Mouse (Mus musculus) midbrain, embryonic 14.5 days (tissue): ENCODE measurements around the gene Nprl2. TPM values are rescaled to one million over a fixed set of nuclear protein-coding genes. Genes with fewer than 3 reads are reported as not detected.
"Not testable (repeated sequence)": the region's sequence is repeated elsewhere in the genome, so short reads cannot be mapped to it uniquely, and the experiment has no call there.

ENCODE experiments used
- ATAC-seq: fragments of 200-750 bp; cut with Nextera tagmentation; 2 replicates; pipeline ENCODE4 v1.8.0; 2017; ENCODE audit warnings: moderate number of reproducible peaks, moderate library complexity; ENCODE audit not compliant: low FRiP score, low TSS enrichment
- DNase-seq: peaks from one replicate; pipeline ENCODE4 v3.0.0-alpha.2; 2015
- H3K27ac ChIP-seq: fragments of 300-500 bp; sonication (generic); replicated peaks from 2 replicates; pipeline ENCODE4 v1.5.1; 2014; ENCODE audit warnings: mild to moderate bottlenecking, low read depth, low read length, moderate library complexity
- H3K27me3 ChIP-seq: fragments of 300-500 bp; sonication (generic); 2 replicates; pipeline ENCODE4 v1.6.1; 2014; ENCODE audit warnings: low read length, control low read depth, mixed read lengths; ENCODE audit not compliant: control insufficient read depth, insufficient read depth
- H3K36me3 ChIP-seq: fragments of 300-500 bp; sonication (generic); 2 replicates; pipeline ENCODE4 v1.6.1; 2014; ENCODE audit warnings: low read length, control low read depth; ENCODE audit not compliant: control insufficient read depth, insufficient read depth
- H3K4me1 ChIP-seq: fragments of 300-500 bp; sonication (generic); 2 replicates; pipeline ENCODE4 v1.6.1; 2014; ENCODE audit warnings: mild to moderate bottlenecking, antibody characterized with exemption, low read length, control low read depth; ENCODE audit not compliant: control insufficient read depth, insufficient read depth
- H3K4me2 ChIP-seq: fragments of 300-500 bp; sonication (generic); 2 replicates; pipeline ENCODE4 v1.6.1; 2014; ENCODE audit warnings: mild to moderate bottlenecking, low read length, moderate library complexity
- H3K4me3 ChIP-seq: fragments of 300-500 bp; sonication (generic); replicated peaks from 2 replicates; pipeline ENCODE4 v1.5.1; 2014; ENCODE audit warnings: low read depth, low read length
- H3K9ac ChIP-seq: fragments of 300-500 bp; sonication (generic); replicated peaks from 2 replicates; pipeline ENCODE4 v1.6.1; 2014; ENCODE audit warnings: mild to moderate bottlenecking, low read length, moderate library complexity
- H3K9me3 ChIP-seq: fragments of 300-500 bp; sonication (generic); 2 replicates; pipeline ENCODE4 v1.6.1; 2016; ENCODE audit warnings: low read length, control low read depth, mixed read lengths; ENCODE audit not compliant: control insufficient read depth
- whole genome bisulfite sequencing: fragments of 180-500 bp; shearing (Covaris S2); extraction: QIAGEN DNeasy Blood & Tissue Kit; methylation state at CpG from one replicate; pipeline ENCODE4 v1.1.7; 2014; 5-methylcytosine and 5-hydroxymethylcytosine counted together
- polyA plus RNA-seq: library from polyadenylated mRNA; unstranded; fragments of >200 nt; fragmentation: Nextera tagmentation; extraction: Ambion mirVana; gene quantifications from 2 replicates; pipeline ENCODE4 v1.2.1, GENCODE M21; 2014

The Nprl2 gene
- polyA plus RNA-seq, 1 experiment from 2014 or later, result 69.4 TPM

GRCm38 (mm10) chr9:107573774-107574173 lies 31.7 kb downstream of the Nprl2 start:
- H3K4me3 ChIP-seq, H3K4me2 ChIP-seq, DNase-seq, H3K27me3 ChIP-seq, H3K9me3 ChIP-seq, ATAC-seq, H3K9ac ChIP-seq, H3K27ac ChIP-seq: not testable (repeated sequence)
- WGBS, result 81% methylated on average over 6 of the region's 6 CpGs
- H3K4me1 ChIP-seq, result peaks cover 25% of the 10 kb centered on the region
- peaks cover 41% of the 10 kb centered on the region for H3K36me3 ChIP-seq

DNA sequence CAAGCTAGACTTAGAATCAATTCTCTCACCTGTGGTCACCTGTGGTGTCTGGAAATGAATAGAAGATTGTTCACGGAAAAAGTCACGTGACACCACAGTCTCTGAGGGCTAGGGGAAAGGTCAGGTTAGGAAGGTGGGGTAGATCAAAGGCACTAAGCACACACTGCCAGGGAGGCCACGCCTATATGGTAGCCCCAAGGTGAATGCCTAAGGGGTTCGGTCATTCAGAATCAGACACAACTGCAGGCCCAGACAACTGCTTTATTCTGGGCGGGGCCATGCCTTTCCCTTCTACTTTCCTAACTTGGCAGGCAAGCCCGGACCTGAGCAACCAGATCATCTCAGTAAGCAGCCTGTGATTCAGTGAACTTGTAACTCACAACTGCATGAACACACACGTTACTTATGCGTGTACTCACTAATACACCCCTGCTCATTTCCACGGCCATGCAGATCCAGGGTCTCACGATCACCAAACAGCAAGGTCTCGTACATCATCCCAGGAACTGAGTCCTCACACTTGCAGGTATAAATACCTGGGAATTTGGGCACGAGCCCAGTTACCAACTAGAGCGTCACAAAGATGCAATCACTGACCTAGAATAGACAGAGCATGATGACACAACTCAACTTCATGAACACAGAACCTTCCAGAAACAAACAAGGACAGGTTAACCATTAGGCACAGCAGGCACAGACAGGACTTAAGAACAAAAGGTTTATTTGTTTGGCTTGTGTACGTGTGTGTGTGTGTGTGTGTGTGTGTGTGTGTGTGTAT lies 33.7 kb downstream of the Nprl2 start:
- Histone ChIP-seq H3K9ac (no peak overlapping the region), H3K4me3 (no peak overlapping the region), H3K27ac (0 out of 2 replicates have a peak overlapping the region, but pooled peaks have one; percentile 41), H3K9me3 (no peaks in the 10 kb centered on the region), H3K27me3 (no peaks in the 10 kb centered on the region), H3K4me2 (no peak overlapping the region), H3K36me3 (peaks cover 36% of the 10 kb centered on the region), H3K4me1 (peaks cover 22% of the 10 kb centered on the region)
- 89% methylated on average over 14 of the region's 14 CpGs for WGBS
- DNase-seq, result no peak
- no peak for ATAC-seq

DNA sequence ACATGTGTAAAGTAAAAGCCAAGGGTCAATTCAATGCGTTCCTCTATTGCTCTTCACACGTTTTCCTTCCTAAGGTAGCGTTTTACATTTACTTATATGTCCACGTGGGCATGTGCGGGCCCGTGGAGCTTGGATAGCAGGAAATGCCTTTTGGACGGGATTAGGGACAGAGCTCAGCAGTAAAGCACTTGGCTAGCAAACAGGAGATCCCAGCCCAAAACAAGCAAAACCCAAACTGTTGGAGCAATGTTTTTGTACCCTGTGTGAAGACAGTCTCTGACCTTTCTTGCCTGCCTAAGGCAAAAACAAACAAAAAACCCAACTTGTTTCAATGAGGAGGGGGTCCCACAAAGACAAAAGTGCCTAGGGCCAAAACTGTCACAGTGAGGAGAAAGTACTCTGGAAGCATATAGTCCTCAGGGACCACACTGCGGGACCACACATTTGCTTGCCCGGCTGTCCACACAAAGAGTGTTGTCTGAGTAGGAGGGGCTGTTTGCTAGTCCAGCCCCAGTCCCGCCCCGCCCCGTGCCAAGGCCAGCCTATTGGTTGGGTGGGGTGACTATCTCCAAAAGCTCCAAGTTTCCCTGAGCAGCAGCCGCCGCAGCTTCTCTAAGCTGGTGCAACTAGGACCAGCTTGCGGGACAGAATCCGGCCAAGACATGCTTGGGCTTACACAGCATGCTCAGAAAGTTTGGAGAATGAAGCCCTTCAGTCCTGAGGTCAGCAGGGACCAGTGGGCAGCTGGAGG lies 34.5 kb downstream of the Nprl2 start, which contains the start of gene Hyal1:
TSS of gene Hyal1 (plus strand) at position 571 of the 751 bp plus-strand sequence.
- WGBS, result 27% methylated on average over 16 of the region's 16 CpGs
- H3K9ac ChIP-seq, result no peak within 1 kb of the TSS; the same call in 1 of the 2 replicates
- no peaks in the 10 kb centered on the region for H3K9me3 ChIP-seq
- peak within 1 kb of the TSS; percentile 41; the same call in 1 of the 2 replicates for H3K27ac ChIP-seq
- peak within 1 kb of the TSS; percentile 21 for H3K4me3 ChIP-seq
- peaks cover 20% of the 10 kb centered on the region for H3K4me1 ChIP-seq
- peak within 1 kb of the TSS; percentile 42 for H3K4me2 ChIP-seq
- DNase-seq, result peak; percentile 76
- ATAC-seq, result peak; percentile 29
- H3K36me3 ChIP-seq, result peaks cover 29% of the 10 kb centered on the region
- H3K27me3 ChIP-seq, result no peaks in the 10 kb centered on the region

GRCm38 (mm10) chr9:107577871-107578270 lies 35.8 kb downstream of the Nprl2 start:
- Histone ChIP-seq H3K9ac (no peak overlapping the region), H3K4me1 (peaks cover 20% of the 10 kb centered on the region), H3K4me3 (no peak overlapping the region), H3K4me2 (no peak overlapping the region), H3K9me3 (no peaks in the 10 kb centered on the region), H3K27ac (no peak overlapping the region), H3K36me3 (peaks cover 15% of the 10 kb centered on the region), H3K27me3 (no peaks in the 10 kb centered on the region)
- 95% methylated on average over 10 of the region's 10 CpGs for WGBS
- ATAC-seq (no peak), DNase-seq (no peak)

- H3K36me3 ChIP-seq, result peaks cover 15% of the 10 kb centered on the region
- WGBS, result 75% methylated on average over 3 of the region's 3 CpGs
- no peak within 1 kb of the TSS for H3K4me3 ChIP-seq
- H3K9ac ChIP-seq, result no peak within 1 kb of the TSS
- H3K4me2 ChIP-seq, result no peak within 1 kb of the TSS; the same call in 1 of the 2 replicates
- H3K27ac ChIP-seq, result no peak within 1 kb of the TSS
- H3K4me1 ChIP-seq, result peaks cover 20% of the 10 kb centered on the region
- DNase-seq, result no peak
- no peaks in the 10 kb centered on the region for H3K9me3 ChIP-seq
- ATAC-seq, result no peak
- H3K27me3 ChIP-seq, result no peaks in the 10 kb centered on the region
Measured at GRCm38 (mm10) chr9:107578587-107578986, 36.6 kb downstream of the Nprl2 start, which contains the start of gene Naa80. Naa80 (plus strand) TSS chr9:107578887.

- WGBS, result 93% methylated on average over 14 of the region's 14 CpGs
- Histone ChIP-seq H3K27me3 (no peaks in the 10 kb centered on the region), H3K27ac (no peak overlapping the region), H3K9ac (no peak overlapping the region), H3K36me3 (peaks cover 18% of the 10 kb centered on the region), H3K4me3 (no peak overlapping the region), H3K9me3 (no peaks in the 10 kb centered on the region), H3K4me2 (no peak overlapping the region; the same call in 1 of the 2 replicates), H3K4me1 (peaks cover 20% of the 10 kb centered on the region)
- no peak for ATAC-seq
- no peak for DNase-seq
Measured at GRCm38 (mm10) chr9:107579023-107579900, 37.2 kb downstream of the Nprl2 start.

GRCm38 (mm10) chr9:107580501-107581317 lies 38.7 kb downstream of the Nprl2 start, which contains the start of gene Hyal3:
Hyal3 (plus strand) TSS chr9:107580818.
- peak within 1 kb of the TSS; percentile 81 for H3K27ac ChIP-seq
- no peaks in the 10 kb centered on the region for H3K9me3 ChIP-seq
- peak; percentile 71 for ATAC-seq
- peaks cover 20% of the 10 kb centered on the region for H3K4me1 ChIP-seq
- no peaks in the 10 kb centered on the region for H3K27me3 ChIP-seq
- peak; percentile 90 for DNase-seq
- peak within 1 kb of the TSS; percentile 74 for H3K9ac ChIP-seq
- H3K36me3 ChIP-seq, result peaks cover 11% of the 10 kb centered on the region; the same call in 1 of the 2 replicates
- peak within 1 kb of the TSS; percentile 62 for H3K4me3 ChIP-seq
- peak within 1 kb of the TSS; percentile 98 for H3K4me2 ChIP-seq
- under 1% methylated on average over 32 of the region's 32 CpGs for whole genome bisulfite sequencing
